Mouse (Mus musculus): ENCODE measurements at regions not wholly inside any gene's neighbourhood (a gene's known extent, or its start where the extent isn't known, plus 50 kb on each side); places are given as distances from the start of the nearest gene placed in this dataset.

DNA sequence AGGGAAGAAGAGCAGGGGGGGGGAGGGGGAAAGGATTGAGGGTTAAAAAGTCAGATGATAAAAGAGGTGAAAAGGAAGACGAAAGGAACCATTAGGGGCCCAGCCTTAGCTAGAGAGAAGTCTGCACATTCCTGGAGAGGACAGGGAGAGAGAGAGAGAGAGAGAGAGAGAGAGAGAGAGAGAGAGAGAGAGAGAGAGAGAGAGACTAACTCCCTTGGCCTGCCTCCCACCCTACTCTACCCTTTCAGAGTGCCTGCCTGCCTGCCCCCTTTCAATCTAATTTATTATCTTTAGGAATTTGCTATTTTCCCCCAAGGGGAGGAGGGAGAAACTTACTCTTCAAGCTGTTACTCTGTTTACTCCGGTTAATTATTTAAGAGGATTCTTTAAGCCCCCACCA lies 201.5 kb downstream of the Satb1 start:
- no peak for TF ChIP-seq FLI1 (IDR thresholded peaks at IDR 0.05; ENCODE audit: low read length)
- TF ChIP-seq GATA1 (IDR thresholded peaks at IDR 0.05; ENCODE audit: borderline replicate concordance, low read length) = no peak
- H3K4me1 ChIP-seq = no peaks in the 10 kb centered on the region
- H3K36me3 ChIP-seq (replicated peaks; ENCODE audit: low read length) = no peaks in the 10 kb centered on the region
- H3K4me3 ChIP-seq (replicated peaks) = no peak overlapping the region
- no peaks in the 10 kb centered on the region for H3K27me3 ChIP-seq (replicated peaks)
- peaks cover 17% of the 10 kb centered on the region; the same call in 1 of the 2 replicates for H3K9me3 ChIP-seq

DNA sequence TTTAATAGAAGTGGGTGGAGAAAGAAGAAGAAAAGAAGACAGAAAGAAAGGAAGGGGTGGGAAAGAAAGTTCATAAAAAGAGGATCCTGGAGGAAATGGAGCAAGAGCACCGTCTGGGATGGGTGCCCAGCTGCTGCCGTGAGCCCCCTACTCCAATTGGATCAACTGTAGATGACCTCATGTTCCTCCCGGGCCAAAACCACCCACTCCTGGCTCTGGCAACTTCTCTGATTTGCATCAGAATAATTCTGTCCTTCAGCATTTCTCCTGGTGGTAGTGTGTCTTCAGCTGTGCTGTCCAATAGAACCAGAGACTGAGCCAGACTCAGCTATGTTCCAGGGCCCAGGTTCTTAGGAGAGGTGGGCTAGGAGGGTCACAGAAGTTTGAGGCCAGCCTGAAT lies 212.6 kb downstream of the Satb1 start:
- Histone ChIP-seq H3K4me1 (no peaks in the 10 kb centered on the region), H3K9me3 (no peaks in the 10 kb centered on the region), H3K27me3 (replicated peaks) (no peaks in the 10 kb centered on the region), H3K4me3 (replicated peaks) (no peak overlapping the region), H3K36me3 (replicated peaks; ENCODE audit: low read length) (no peaks in the 10 kb centered on the region)
- no peak for TF ChIP-seq GATA1 (IDR thresholded peaks at IDR 0.05; ENCODE audit: borderline replicate concordance, low read length)
- TF ChIP-seq FLI1 (IDR thresholded peaks at IDR 0.05; ENCODE audit: low read length) = no peak

DNA sequence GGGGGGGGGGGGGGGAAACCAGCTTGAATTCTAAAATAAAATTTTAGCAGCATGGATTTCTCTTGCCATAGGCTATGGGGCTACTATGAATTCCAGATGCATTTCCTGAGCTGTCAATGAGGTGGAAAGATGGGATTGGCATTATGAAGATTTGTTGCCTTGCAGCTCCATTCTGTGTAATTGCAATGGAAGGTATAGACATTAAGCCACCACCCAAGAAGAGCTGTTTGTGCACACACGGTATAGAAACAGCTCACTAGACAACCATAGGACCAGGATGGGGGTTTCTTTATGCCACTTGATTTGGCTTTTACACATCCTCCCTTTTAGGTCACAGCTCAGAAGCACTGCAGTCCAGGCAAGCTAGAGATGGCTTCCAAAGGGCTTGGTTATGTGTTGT lies 247.8 kb downstream of the Satb1 start:
- H3K27me3 ChIP-seq (replicated peaks) = no peaks in the 10 kb centered on the region
- H3K4me1 ChIP-seq = no peaks in the 10 kb centered on the region
- H3K4me3 ChIP-seq (replicated peaks) = no peak overlapping the region
- H3K36me3 ChIP-seq (replicated peaks; ENCODE audit: low read length) = no peaks in the 10 kb centered on the region
- peaks cover 19% of the 10 kb centered on the region for H3K9me3 ChIP-seq
- TF ChIP-seq FLI1 (IDR thresholded peaks at IDR 0.05; ENCODE audit: low read length) (no peak), GATA1 (IDR thresholded peaks at IDR 0.05; ENCODE audit: borderline replicate concordance, low read length) (no peak)

DNA sequence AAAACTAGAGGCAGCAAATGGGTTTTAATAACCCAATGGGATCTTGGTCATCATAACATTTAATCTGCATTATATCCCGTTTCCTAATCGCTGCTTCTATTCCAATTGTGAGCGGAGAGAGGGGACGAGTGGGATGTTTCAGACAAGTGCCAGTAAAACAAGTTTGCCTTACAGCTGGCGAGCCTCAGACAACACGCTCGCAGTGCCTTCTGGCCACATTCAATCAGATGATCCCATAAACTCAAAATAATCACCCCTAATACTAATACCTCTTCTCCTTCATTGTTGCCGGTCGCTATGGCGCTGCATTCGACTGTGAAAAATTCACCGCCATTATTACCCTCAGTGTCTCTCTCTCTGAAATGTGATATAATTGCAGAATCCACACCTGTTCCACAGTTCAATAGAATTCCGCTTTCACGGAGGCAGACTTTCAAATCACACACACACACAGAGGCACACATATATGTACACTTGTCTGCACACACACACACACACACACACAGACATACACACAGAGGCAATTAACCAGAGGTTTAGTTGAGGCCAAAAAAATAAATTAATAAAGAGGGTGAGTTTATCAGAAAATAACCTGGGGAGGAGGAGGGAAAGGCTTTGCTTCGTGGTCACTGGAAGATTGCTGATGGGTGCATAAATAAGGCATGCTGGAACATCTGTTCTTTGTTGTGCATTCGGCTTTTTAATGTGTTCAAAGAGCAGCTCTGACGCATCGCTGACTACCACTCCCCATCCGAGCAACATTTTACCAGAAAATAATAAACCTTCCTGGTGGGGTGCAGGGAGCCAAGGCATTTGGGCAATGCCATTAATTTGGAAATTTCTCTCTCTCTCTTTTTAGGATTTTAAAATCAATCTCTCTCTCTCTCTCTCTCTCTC lies 248.9 kb downstream of the Satb1 start:
- TF ChIP-seq GATA1 (IDR thresholded peaks at IDR 0.05; ENCODE audit: borderline replicate concordance, low read length) = no peak
- TF ChIP-seq FLI1 (IDR thresholded peaks at IDR 0.05; ENCODE audit: low read length) = no peak
- Histone ChIP-seq H3K9me3 (peaks cover 19% of the 10 kb centered on the region), H3K4me3 (replicated peaks) (no peak overlapping the region), H3K36me3 (replicated peaks; ENCODE audit: low read length) (no peaks in the 10 kb centered on the region), H3K27me3 (replicated peaks) (no peaks in the 10 kb centered on the region), H3K4me1 (no peaks in the 10 kb centered on the region)

DNA sequence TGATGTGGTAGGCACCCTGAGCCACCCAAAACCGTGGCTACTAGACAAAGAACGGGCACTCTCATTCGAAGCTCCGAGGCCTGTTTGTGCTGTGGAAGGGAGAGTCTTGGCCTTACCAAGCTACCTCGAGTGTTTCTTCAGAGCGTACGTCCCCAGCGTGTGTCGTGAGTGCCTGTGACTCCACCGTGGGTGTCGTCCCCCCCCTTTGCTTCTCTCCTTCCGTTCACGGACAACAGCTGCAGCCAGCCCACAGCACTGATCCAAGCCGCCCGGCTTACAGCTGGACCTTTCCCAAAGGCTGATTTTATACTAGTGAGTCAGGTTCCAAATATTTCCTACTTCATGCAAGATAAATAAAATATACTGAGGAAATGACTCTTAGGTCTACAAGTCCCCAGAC lies 249.8 kb downstream of the Satb1 start:
- Histone ChIP-seq H3K27me3 (replicated peaks) (no peaks in the 10 kb centered on the region), H3K4me3 (replicated peaks) (no peak overlapping the region), H3K4me1 (no peaks in the 10 kb centered on the region), H3K36me3 (replicated peaks; ENCODE audit: low read length) (no peaks in the 10 kb centered on the region), H3K9me3 (peaks cover 14% of the 10 kb centered on the region)
- TF ChIP-seq FLI1 (IDR thresholded peaks at IDR 0.05; ENCODE audit: low read length) (no peak), GATA1 (IDR thresholded peaks at IDR 0.05; ENCODE audit: borderline replicate concordance, low read length) (no peak)

DNA sequence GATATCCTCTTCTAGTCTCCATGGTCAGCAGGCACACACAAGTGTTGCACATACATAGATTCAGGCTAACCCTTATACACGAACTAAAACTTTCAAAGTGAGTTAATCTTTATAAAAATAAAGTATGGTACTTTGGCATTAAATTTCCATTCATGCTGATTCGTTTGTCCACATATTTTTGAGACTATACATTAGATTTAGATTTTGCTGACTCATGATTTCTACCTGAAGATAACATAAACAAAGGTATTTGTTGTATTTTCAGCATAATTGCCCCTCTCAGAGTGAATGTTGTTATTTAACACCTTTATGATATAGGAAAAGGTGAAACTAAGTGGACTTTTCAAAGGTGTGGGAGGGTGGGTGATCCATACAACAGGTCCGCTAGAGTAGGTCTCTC lies 277.2 kb downstream of the Satb1 start:
- Histone ChIP-seq H3K4me1 (no peaks in the 10 kb centered on the region), H3K27me3 (replicated peaks) (no peaks in the 10 kb centered on the region), H3K9me3 (peaks cover 6% of the 10 kb centered on the region; the same call in 1 of the 2 replicates), H3K4me3 (replicated peaks) (no peak overlapping the region), H3K36me3 (replicated peaks; ENCODE audit: low read length) (no peaks in the 10 kb centered on the region)
- TF ChIP-seq FLI1 (IDR thresholded peaks at IDR 0.05; ENCODE audit: low read length) = no peak
- no peak for TF ChIP-seq GATA1 (IDR thresholded peaks at IDR 0.05; ENCODE audit: borderline replicate concordance, low read length)

DNA sequence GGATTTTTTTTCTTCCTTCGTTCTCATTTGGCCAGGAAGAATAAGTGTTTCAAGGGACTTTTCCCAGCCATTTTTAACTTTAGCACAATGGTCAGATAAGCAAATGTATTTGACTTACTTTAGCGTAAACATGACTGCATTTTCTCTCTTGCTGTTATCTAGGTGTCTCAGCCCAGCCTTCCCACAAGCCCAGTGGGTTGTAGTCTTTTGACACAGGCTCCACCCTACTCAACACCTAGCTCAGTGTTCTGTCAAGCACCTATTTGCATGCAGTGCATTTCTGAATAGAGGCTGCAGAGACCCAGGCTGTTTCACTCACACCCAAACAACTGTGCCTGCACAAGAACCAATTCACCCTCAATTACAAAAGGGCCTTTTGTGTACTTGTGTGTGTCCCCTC lies 278.6 kb downstream of the Satb1 start:
- TF ChIP-seq GATA1 (IDR thresholded peaks at IDR 0.05; ENCODE audit: borderline replicate concordance, low read length) (no peak), FLI1 (IDR thresholded peaks at IDR 0.05; ENCODE audit: low read length) (no peak)
- Histone ChIP-seq H3K4me1 (no peaks in the 10 kb centered on the region), H3K27me3 (replicated peaks) (no peaks in the 10 kb centered on the region), H3K36me3 (replicated peaks; ENCODE audit: low read length) (no peaks in the 10 kb centered on the region), H3K4me3 (replicated peaks) (no peak overlapping the region), H3K9me3 (peaks cover 6% of the 10 kb centered on the region; the same call in 1 of the 2 replicates)

DNA sequence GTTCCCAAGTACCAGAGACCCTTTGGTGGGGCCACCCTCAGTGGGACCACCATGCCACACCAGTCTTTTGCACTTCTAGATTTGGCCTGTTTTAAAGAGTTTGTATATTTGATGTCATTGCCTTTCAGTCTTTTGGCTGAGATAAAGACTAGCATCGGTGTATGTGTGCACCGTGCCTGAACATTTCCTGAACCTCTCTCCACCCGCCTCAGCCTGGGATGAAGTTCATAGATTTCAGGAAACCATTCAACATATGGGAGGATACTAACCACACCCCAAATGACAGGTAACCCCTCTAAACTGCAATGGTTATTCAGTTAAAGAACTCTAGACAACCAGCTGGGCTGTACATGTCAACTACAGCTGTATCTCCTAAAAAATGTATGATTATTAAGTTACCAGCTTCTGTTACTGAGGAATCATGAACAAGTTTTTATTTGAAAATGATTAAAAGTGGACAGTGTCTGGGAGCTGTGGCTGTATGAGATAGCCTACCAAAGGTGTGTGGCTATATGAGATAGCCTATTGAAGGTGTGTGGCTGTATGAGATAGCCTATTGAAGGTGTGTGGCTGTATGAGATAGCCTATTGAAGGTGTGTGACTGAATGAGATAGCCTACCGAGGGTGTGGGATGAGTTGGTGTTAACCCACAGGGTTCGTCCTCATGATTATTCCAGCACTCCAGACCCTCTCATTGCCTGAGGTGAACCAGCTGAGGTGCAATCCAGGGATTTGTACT lies 280.6 kb downstream of the Satb1 start:
- H3K4me3 ChIP-seq (replicated peaks) = no peak overlapping the region
- H3K27me3 ChIP-seq (replicated peaks) = no peaks in the 10 kb centered on the region
- no peaks in the 10 kb centered on the region for H3K36me3 ChIP-seq (replicated peaks; ENCODE audit: low read length)
- no peaks in the 10 kb centered on the region for H3K4me1 ChIP-seq
- TF ChIP-seq GATA1 (IDR thresholded peaks at IDR 0.05; ENCODE audit: borderline replicate concordance, low read length) (no peak), FLI1 (IDR thresholded peaks at IDR 0.05; ENCODE audit: low read length) (no peak)
- H3K9me3 ChIP-seq = peaks cover 5% of the 10 kb centered on the region; the same call in 1 of the 2 replicates

DNA sequence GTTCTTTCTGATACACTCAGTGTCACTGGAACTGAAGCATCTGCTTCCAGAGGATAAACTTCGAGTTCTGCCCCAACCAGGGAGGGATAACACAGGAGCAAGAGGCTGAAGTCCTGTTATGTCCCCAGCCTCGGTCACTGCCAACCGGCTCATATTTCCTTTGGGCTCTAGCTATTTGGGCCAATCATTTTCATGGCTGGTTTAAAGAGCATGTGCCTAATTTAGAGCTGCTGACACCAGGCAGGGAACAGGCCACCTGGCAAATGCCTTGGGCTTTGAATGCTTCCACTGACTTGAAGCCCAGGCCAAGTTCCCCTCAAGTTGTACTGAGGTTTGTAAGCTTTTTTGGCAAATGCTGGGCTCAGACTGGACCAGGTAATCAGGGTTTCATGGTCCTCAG lies 286.1 kb downstream of the Satb1 start:
- Histone ChIP-seq H3K27me3 (replicated peaks) (no peaks in the 10 kb centered on the region), H3K9me3 (no peaks in the 10 kb centered on the region), H3K4me1 (no peaks in the 10 kb centered on the region), H3K4me3 (replicated peaks) (no peak overlapping the region), H3K36me3 (replicated peaks; ENCODE audit: low read length) (no peaks in the 10 kb centered on the region)
- no peak for TF ChIP-seq GATA1 (IDR thresholded peaks at IDR 0.05; ENCODE audit: borderline replicate concordance, low read length)
- no peak for TF ChIP-seq FLI1 (IDR thresholded peaks at IDR 0.05; ENCODE audit: low read length)

DNA sequence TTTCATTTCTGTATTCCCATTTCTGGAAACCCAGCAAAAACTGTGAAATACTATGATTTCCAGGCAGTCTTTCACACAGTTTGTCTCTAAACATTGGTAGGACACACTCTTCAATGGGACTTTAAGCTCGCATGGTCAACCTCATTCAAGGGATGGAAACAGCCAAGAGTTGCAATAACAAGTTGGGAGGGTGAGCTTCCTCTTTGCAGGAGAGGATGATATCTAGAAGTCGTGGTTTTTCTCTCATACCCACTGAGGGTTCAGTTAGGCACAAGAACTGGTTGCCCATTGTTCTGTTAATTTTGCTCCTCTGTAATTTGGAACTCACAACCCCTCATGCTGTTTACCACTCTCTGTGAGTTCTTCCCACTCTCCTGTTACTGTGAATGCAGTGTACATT lies 290.5 kb downstream of the Satb1 start:
- Histone ChIP-seq H3K9me3 (no peaks in the 10 kb centered on the region), H3K4me1 (no peaks in the 10 kb centered on the region), H3K27me3 (replicated peaks) (no peaks in the 10 kb centered on the region), H3K36me3 (replicated peaks; ENCODE audit: low read length) (no peaks in the 10 kb centered on the region), H3K4me3 (replicated peaks) (no peak overlapping the region)
- TF ChIP-seq GATA1 (IDR thresholded peaks at IDR 0.05; ENCODE audit: borderline replicate concordance, low read length) = no peak
- TF ChIP-seq FLI1 (IDR thresholded peaks at IDR 0.05; ENCODE audit: low read length) = no peak

Measured in megakaryocyte, embryonic 14.5 days (primary cell).